Mouse (Mus musculus) erythroblast, embryonic 14.5 days (primary cell): ENCODE measurements around the gene Shpk.

ENCODE experiments used
- GATA1 ChIP-seq: IDR thresholded peaks from 2 replicates; pipeline ENCODE4 v1.6.1; 2012; ENCODE audit warnings: low read length, inconsistent platforms, mixed read lengths
- TAL1 ChIP-seq: IDR thresholded peaks from 3 replicates; pipeline ENCODE4 v1.6.1; 2012; ENCODE audit warnings: low read length, inconsistent platforms, mixed read lengths

DNA sequence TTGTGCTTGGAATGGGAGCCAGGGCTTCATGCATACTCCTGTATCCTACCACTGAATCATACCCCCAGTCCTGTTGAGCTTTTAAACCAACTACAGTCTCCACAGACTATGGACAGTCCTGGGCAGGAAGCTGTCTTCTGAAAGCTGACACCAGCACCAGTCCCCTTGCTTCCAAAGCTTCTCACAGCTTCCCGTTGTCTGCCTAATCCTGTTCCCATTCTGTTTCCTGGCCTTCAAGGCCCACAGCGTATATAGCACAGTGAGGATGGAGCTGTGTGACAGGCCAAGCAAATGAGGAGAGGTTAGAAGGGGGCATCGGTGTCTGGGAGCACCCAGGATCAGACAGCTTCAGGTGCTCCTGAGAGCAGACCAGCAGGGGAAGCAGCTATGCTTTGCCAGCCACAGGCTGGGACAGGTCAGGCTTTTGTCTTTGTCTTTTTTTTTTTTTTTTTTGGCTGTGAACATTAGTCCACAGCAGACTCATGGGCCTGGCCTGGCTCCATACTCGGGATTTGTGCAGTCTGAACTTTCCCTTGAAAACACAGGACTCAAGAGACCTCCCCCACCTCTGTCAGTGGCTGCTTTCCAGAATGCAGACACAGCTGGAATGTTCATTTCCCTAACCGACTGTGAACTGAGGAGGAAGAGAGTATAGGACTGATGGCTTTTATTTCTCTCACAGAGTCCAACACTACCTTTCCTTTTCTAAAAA is 36.9 kb downstream of the Shpk start:
- TF ChIP-seq GATA1, result no peak
- no peak for TF ChIP-seq TAL1
